Mouse (Mus musculus) cortical plate, adult 2 months (tissue): ENCODE data around the gene Acvr1.

Source experiments
- CTCF ChIP-seq: fragments of 200-500 bp; IDR thresholded peaks from 2 replicates; pipeline ENCODE4 v1.5.1; 2011; ENCODE audit warnings: mild to moderate bottlenecking, control low read depth, low read length; ENCODE audit not compliant: insufficient read depth; ENCODE audit errors: extremely low read depth
- POLR2A ChIP-seq: fragments of 200-500 bp; IDR thresholded peaks from 2 replicates; pipeline ENCODE4 v1.6.1; 2011; ENCODE audit warnings: mild to moderate bottlenecking, low read length, control low read depth; ENCODE audit not compliant: insufficient read depth; ENCODE audit errors: extremely low read depth

DNA sequence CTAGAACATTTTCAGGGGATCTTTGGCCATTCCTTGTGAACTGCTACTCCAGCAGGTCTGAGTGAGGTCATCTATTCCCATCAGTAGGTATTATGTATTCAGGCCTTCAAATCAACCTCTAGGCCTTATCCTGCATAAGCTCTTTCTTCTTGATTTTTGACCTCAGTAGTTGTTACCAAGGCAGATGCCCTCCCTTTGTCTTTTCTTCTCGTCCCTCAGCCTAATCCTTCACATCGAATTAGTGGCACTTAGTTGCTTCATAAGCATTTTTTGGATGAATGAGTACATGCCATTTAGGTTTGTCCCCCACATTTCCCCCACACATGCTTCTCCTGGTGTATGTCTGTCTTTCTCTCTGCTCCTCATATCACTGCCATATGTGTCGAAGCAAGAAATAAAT, 200.8 kb downstream of the Acvr1 start:
- no peak for TF ChIP-seq POLR2A
- no peak for TF ChIP-seq CTCF
